Mouse (Mus musculus) liver, postnatal 0 days (tissue): ENCODE results near the gene Galnt10. TPM values are rescaled to one million over a fixed set of nuclear protein-coding genes. Genes with fewer than 3 reads are reported as not detected.

ENCODE experiments used
- ATAC-seq: fragments of 200-750 bp; cut with Nextera tagmentation; 2 replicates; pipeline ENCODE4 v1.8.0; 2017; ENCODE audit warnings: mild to moderate bottlenecking, moderate library complexity
- DNase-seq: peaks from one replicate; pipeline ENCODE4 v3.0.0-alpha.2; 2016
- H3K27ac ChIP-seq: fragments of 300-500 bp; sonication (generic); 2 replicates; pipeline ENCODE4 v1.5.1; 2014; ENCODE audit warnings: antibody characterized with exemption, moderate library complexity, mild to moderate bottlenecking, low read depth
- H3K27me3 ChIP-seq: fragments of 300-500 bp; sonication (generic); 2 replicates; pipeline ENCODE4 v1.6.1; 2014; ENCODE audit warnings: low read length, control low read depth, mixed read lengths; ENCODE audit not compliant: insufficient read depth
- H3K36me3 ChIP-seq: fragments of 300-500 bp; sonication (generic); replicated peaks from 2 replicates; pipeline ENCODE4 v1.6.1; 2014; ENCODE audit warnings: mild to moderate bottlenecking, control low read depth, low read length, moderate library complexity, mixed read lengths; ENCODE audit not compliant: insufficient read depth
- H3K4me1 ChIP-seq: fragments of 300-500 bp; sonication (generic); 2 replicates; pipeline ENCODE4 v1.6.1; 2014; ENCODE audit warnings: antibody characterized with exemption, mild to moderate bottlenecking, control low read depth; ENCODE audit not compliant: insufficient read depth
- H3K4me2 ChIP-seq: fragments of 300-500 bp; sonication (generic); 2 replicates; pipeline ENCODE4 v1.6.1; 2014; ENCODE audit warnings: low read depth, mild to moderate bottlenecking, low read length, moderate library complexity, mixed read lengths
- H3K4me3 ChIP-seq: fragments of 300-500 bp; sonication (generic); 2 replicates; pipeline ENCODE4 v1.5.1; 2014; ENCODE audit warnings: low read depth, low read length
- H3K9ac ChIP-seq: fragments of 300-500 bp; sonication (generic); replicated peaks from 2 replicates; pipeline ENCODE4 v1.6.1; 2014; ENCODE audit warnings: mild to moderate bottlenecking, moderate library complexity
- H3K9me3 ChIP-seq: fragments of 300-500 bp; sonication (generic); 2 replicates; pipeline ENCODE4 v1.6.1; 2016; ENCODE audit warnings: mild to moderate bottlenecking, control low read depth, low read length, mixed read lengths
- CTCF ChIP-seq: sonication (generic); IDR thresholded peaks from 2 replicates; pipeline ENCODE4 v1.5.1; 2016; ENCODE audit warnings: antibody characterized with exemption, low read depth
- EP300 ChIP-seq: IDR thresholded peaks from 2 replicates; pipeline ENCODE4 v1.6.1; 2016; ENCODE audit warnings: antibody characterized with exemption, low read depth, mild to moderate bottlenecking
- WGBS: fragments of 180-500 bp; shearing (Covaris S2); extraction: QIAGEN DNeasy Blood & Tissue Kit; methylation state at CpG from one replicate; pipeline ENCODE4 v1.1.7; 2014; ENCODE audit not compliant: insufficient replicate concordance; 5-methylcytosine and 5-hydroxymethylcytosine counted together
- polyA plus RNA-seq: library from polyadenylated mRNA; unstranded; fragments of >200 nt; fragmentation: Nextera tagmentation; extraction: Ambion mirVana; gene quantifications from 2 replicates; pipeline ENCODE4 v1.2.1, GENCODE M21; 2015

Galnt10 gene
- polyA plus RNA-seq, 1 experiment from 2014 or later, result 8.2 TPM

GRCm38 (mm10) chr11:57617526-57618264 is 27.5 kb upstream of the Galnt10 start:
- H3K4me1 ChIP-seq, result 0 out of 2 replicates have a peak, but pooled peaks cover 2% of the 10 kb centered on the region
- ATAC-seq, result peak; percentile 40; the same call in 1 of the 2 replicates
- TF ChIP-seq EP300 (no peak), CTCF (peak; percentile 74)
- peak; percentile 64 for DNase-seq
- H3K9me3 ChIP-seq, result no peaks in the 10 kb centered on the region
- no peak overlapping the region for H3K27ac ChIP-seq
- H3K27me3 ChIP-seq, result 0 out of 2 replicates have a peak, but pooled peaks cover 3% of the 10 kb centered on the region
- no peak overlapping the region for H3K4me3 ChIP-seq
- H3K4me2 ChIP-seq, result no peak overlapping the region
- H3K36me3 ChIP-seq, result no peaks in the 10 kb centered on the region
- WGBS, result 21% methylated on average over 15 of the region's 15 CpGs
- no peak overlapping the region for H3K9ac ChIP-seq

- WGBS, result 78% methylated on average over 3 of the region's 3 CpGs
- Histone ChIP-seq H3K4me1 (peaks cover 16% of the 10 kb centered on the region), H3K9ac (no peak overlapping the region), H3K4me3 (no peak overlapping the region), H3K4me2 (no peak overlapping the region), H3K27me3 (no peaks in the 10 kb centered on the region), H3K27ac (no peak overlapping the region), H3K9me3 (no peaks in the 10 kb centered on the region), H3K36me3 (no peaks in the 10 kb centered on the region)
- TF ChIP-seq EP300, result no peak
- no peak for TF ChIP-seq CTCF
- ATAC-seq (no peak), DNase-seq (no peak)
These were observed 23.8 kb upstream of the Galnt10 start for GRCm38 (mm10) chr11:57621472-57621871.

- H3K36me3 ChIP-seq, result no peaks in the 10 kb centered on the region
- no peak overlapping the region for H3K9ac ChIP-seq
- no peak overlapping the region for H3K27ac ChIP-seq
- peaks cover 16% of the 10 kb centered on the region for H3K4me1 ChIP-seq
- ATAC-seq, result no peak
- H3K4me2 ChIP-seq, result no peak overlapping the region
- DNase-seq, result no peak
- TF ChIP-seq EP300 (no peak), CTCF (no peak)
- H3K27me3 ChIP-seq, result no peaks in the 10 kb centered on the region
- no peak overlapping the region for H3K4me3 ChIP-seq
- H3K9me3 ChIP-seq, result no peaks in the 10 kb centered on the region
These were observed 23.4 kb upstream of the Galnt10 start for GRCm38 (mm10) chr11:57621876-57622275.

GRCm38 (mm10) chr11:57624490-57624893 is 20.8 kb upstream of the Galnt10 start:
- TF ChIP-seq CTCF, result no peak
- peak; percentile 97 for TF ChIP-seq EP300
- Histone ChIP-seq H3K4me2 (peak overlapping the region; percentile 48), H3K27me3 (no peaks in the 10 kb centered on the region), H3K4me1 (peaks cover 19% of the 10 kb centered on the region), H3K9ac (peak overlapping the region; percentile 38), H3K4me3 (no peak overlapping the region), H3K9me3 (no peaks in the 10 kb centered on the region), H3K27ac (peak overlapping the region; percentile 82), H3K36me3 (no peaks in the 10 kb centered on the region)
- DNase-seq (peak; percentile 70), ATAC-seq (peak; percentile 95)
- 50% methylated on average over 5 of the region's 5 CpGs for WGBS

GRCm38 (mm10) chr11:57625465-57625864 is 19.8 kb upstream of the Galnt10 start:
- DNase-seq (no peak), ATAC-seq (peak; percentile 34)
- peak; percentile 39; the same call in 1 of the 2 replicates for TF ChIP-seq EP300
- no peak for TF ChIP-seq CTCF
- no peak overlapping the region for H3K9ac ChIP-seq
- no peaks in the 10 kb centered on the region for H3K36me3 ChIP-seq
- peaks cover 19% of the 10 kb centered on the region for H3K4me1 ChIP-seq
- no peaks in the 10 kb centered on the region for H3K9me3 ChIP-seq
- no peak overlapping the region for H3K4me3 ChIP-seq
- peak overlapping the region; percentile 82; the same call in 1 of the 2 replicates for H3K27ac ChIP-seq
- no peaks in the 10 kb centered on the region for H3K27me3 ChIP-seq
- H3K4me2 ChIP-seq, result peak overlapping the region; percentile 18; the same call in 1 of the 2 replicates

- Histone ChIP-seq H3K9ac (no peak overlapping the region), H3K4me1 (peaks cover 19% of the 10 kb centered on the region), H3K27me3 (no peaks in the 10 kb centered on the region), H3K27ac (no peak overlapping the region), H3K9me3 (no peaks in the 10 kb centered on the region), H3K36me3 (no peaks in the 10 kb centered on the region), H3K4me2 (no peak overlapping the region), H3K4me3 (no peak overlapping the region)
- ATAC-seq (no peak), DNase-seq (peak; percentile 71)
- TF ChIP-seq EP300 (no peak), CTCF (peak; percentile 78)
- 47% methylated on average over 9 of the region's 9 CpGs for whole genome bisulfite sequencing
These were observed 18.0 kb upstream of the Galnt10 start for GRCm38 (mm10) chr11:57627086-57627735.
